Mouse (Mus musculus) heart, embryonic 14.5 days (tissue): ENCODE results near the gene Iqch. TPM values are rescaled to one million over a fixed set of nuclear protein-coding genes. Genes with fewer than 3 reads are reported as not detected.

ENCODE experiments used
- ATAC-seq: fragments of 200-750 bp; cut with Nextera tagmentation; 2 replicates; pipeline ENCODE4 v1.8.0; 2017; ENCODE audit warnings: low read depth, moderate TSS enrichment; ENCODE audit not compliant: insufficient number of reproducible peaks, insufficient read depth, low FRiP score
- H3K27ac ChIP-seq, 2 experiments: fragments of 200-500 bp in 1 of 2; fragments of 300-500 bp in 1 of 2; sonication (generic) in 1 of 2; replicated peaks in 1 of 2; 2 replicates each; pipeline ENCODE4 v1.5.1; 2012 to 2014; ENCODE audit warnings: low read depth in 2 of 2, low read length in 2 of 2, control low read depth in 1 of 2, mild to moderate bottlenecking in 1 of 2, mixed read lengths in 1 of 2; ENCODE audit not compliant: control insufficient read depth in 1 of 2, insufficient read depth in 1 of 2
- H3K27me3 ChIP-seq: fragments of 300-500 bp; sonication (generic); 2 replicates; pipeline ENCODE4 v1.6.1; 2014; ENCODE audit warnings: mild to moderate bottlenecking, low read length, control low read depth; ENCODE audit not compliant: control insufficient read depth, insufficient read depth
- H3K36me3 ChIP-seq: fragments of 300-500 bp; sonication (generic); 2 replicates; pipeline ENCODE4 v1.6.1; 2014; ENCODE audit warnings: mild to moderate bottlenecking, control low read depth, low read length, mixed read lengths; ENCODE audit not compliant: control insufficient read depth, insufficient read depth
- H3K4me1 ChIP-seq, 2 experiments: fragments of 200-500 bp in 1 of 2; fragments of 300-500 bp in 1 of 2; sonication (generic) in 1 of 2; 2 replicates each; pipeline ENCODE4 v1.6.1; 2012 to 2014; ENCODE audit warnings: low read length in 2 of 2, control low read depth in 1 of 2, mixed read lengths in 1 of 2; ENCODE audit not compliant: control insufficient read depth in 2 of 2, insufficient read depth in 2 of 2
- H3K4me2 ChIP-seq: fragments of 300-500 bp; sonication (generic); 2 replicates; pipeline ENCODE4 v1.6.1; 2014; ENCODE audit warnings: mild to moderate bottlenecking, low read length
- H3K4me3 ChIP-seq, 2 experiments: fragments of 200-500 bp in 1 of 2; fragments of 300-500 bp in 1 of 2; sonication (generic) in 1 of 2; 2 replicates each; pipeline ENCODE4 v1.5.1; 2012 to 2014; ENCODE audit warnings: low read length in 2 of 2, mild to moderate bottlenecking in 2 of 2, control low read depth in 1 of 2, low read depth in 1 of 2, moderate library complexity in 1 of 2; ENCODE audit not compliant: control insufficient read depth in 1 of 2, insufficient read depth in 1 of 2
- H3K9ac ChIP-seq: fragments of 300-500 bp; sonication (generic); 2 replicates; pipeline ENCODE4 v1.6.1; 2014; ENCODE audit warnings: mild to moderate bottlenecking, low read length
- H3K9me3 ChIP-seq: fragments of 300-500 bp; sonication (generic); 2 replicates; pipeline ENCODE4 v1.6.1; 2016; ENCODE audit warnings: low read length, control low read depth; ENCODE audit not compliant: control insufficient read depth
- WGBS: fragments of 180-500 bp; shearing (Covaris S2); extraction: QIAGEN DNeasy Blood & Tissue Kit; methylation state at CpG from one replicate; pipeline ENCODE4 v1.1.7; 2014; 5-methylcytosine and 5-hydroxymethylcytosine counted together
- polyA plus RNA-seq: library from polyadenylated mRNA; unstranded; fragments of >200 nt; fragmentation: Nextera tagmentation; extraction: Ambion mirVana; gene quantifications from 2 replicates; pipeline ENCODE4 v1.2.1, GENCODE M21; 2014

The Iqch gene
- polyA plus RNA-seq, 1 experiment from 2014 or later, result not detected

- Histone ChIP-seq H3K27ac (no peak overlapping the region), H3K4me1 (peaks cover 5 to 15% of the 10 kb centered on the region in 2 experiments; a peak in 3 of 4 replicates), H3K4me2 (peak overlapping the region; percentile 5; the same call in 1 of the 2 replicates), H3K4me3 (no peak overlapping the region), H3K9ac (no peak overlapping the region; the same call in 1 of the 2 replicates), H3K36me3 (no peaks in the 10 kb centered on the region), H3K9me3 (no peaks in the 10 kb centered on the region), H3K27me3 (no peaks in the 10 kb centered on the region)
- ATAC-seq, result no peak
- 61% methylated on average over 7 of the region's 7 CpGs for WGBS
These were observed 206.7 kb downstream of the Iqch start for GRCm38 (mm10) chr9:63395612-63396011.

- WGBS, result 56% methylated on average over 2 of the region's 2 CpGs
- no peak overlapping the region for H3K27ac ChIP-seq
- no peak for ATAC-seq
- H3K36me3 ChIP-seq, result no peaks in the 10 kb centered on the region
- no peak overlapping the region for H3K4me2 ChIP-seq
- H3K27me3 ChIP-seq, result no peaks in the 10 kb centered on the region
- no peak overlapping the region for H3K4me3 ChIP-seq
- H3K9me3 ChIP-seq, result no peaks in the 10 kb centered on the region
- peaks cover 2 to 6% of the 10 kb centered on the region in 2 experiments; a peak in 2 of 4 replicates for H3K4me1 ChIP-seq
- no peak overlapping the region for H3K9ac ChIP-seq
These were observed 211.0 kb downstream of the Iqch start for GRCm38 (mm10) chr9:63391307-63391706.

GRCm38 (mm10) chr9:63382761-63383160, 219.5 kb downstream of the Iqch start:
- Histone ChIP-seq H3K9me3 (no peaks in the 10 kb centered on the region), H3K4me3 (no peak overlapping the region), H3K27ac (no peak overlapping the region), H3K9ac (no peak overlapping the region), H3K27me3 (no peaks in the 10 kb centered on the region), H3K4me2 (no peak overlapping the region), H3K4me1 (no peaks in the 10 kb centered on the region), H3K36me3 (no peaks in the 10 kb centered on the region)
- WGBS, result 87% methylated on average over 4 of the region's 4 CpGs
- ATAC-seq, result no peak

GRCm38 (mm10) chr9:63380326-63380725, 222.0 kb downstream of the Iqch start:
- no peaks in the 10 kb centered on the region for H3K9me3 ChIP-seq
- H3K4me3 ChIP-seq, result no peak overlapping the region
- WGBS, result 74% methylated on average over 3 of the region's 3 CpGs
- peaks cover 9 to 18% of the 10 kb centered on the region in 2 experiments for H3K4me1 ChIP-seq
- ATAC-seq, result no peak
- H3K27ac ChIP-seq, result no peak overlapping the region
- no peaks in the 10 kb centered on the region for H3K36me3 ChIP-seq
- no peaks in the 10 kb centered on the region for H3K27me3 ChIP-seq
- no peak overlapping the region for H3K4me2 ChIP-seq
- no peak overlapping the region for H3K9ac ChIP-seq

GRCm38 (mm10) chr9:63378174-63378573, 224.1 kb downstream of the Iqch start:
- Histone ChIP-seq H3K4me1 (peaks cover 21 to 37% of the 10 kb centered on the region in 2 experiments), H3K36me3 (0 out of 2 replicates have a peak, but pooled peaks cover 9% of the 10 kb centered on the region), H3K4me3 (peak overlapping the region; percentile 70 to 72), H3K9me3 (no peaks in the 10 kb centered on the region), H3K4me2 (peak overlapping the region; percentile 84), H3K27me3 (no peaks in the 10 kb centered on the region), H3K9ac (peak overlapping the region; percentile 84), H3K27ac (peak overlapping the region; percentile 81 to 85)
- ATAC-seq, result no peak
- 19% methylated on average over 8 of the region's 8 CpGs for WGBS

- H3K4me3 ChIP-seq, result peak within 1 kb of the TSS; percentile 70 to 72
- peak within 1 kb of the TSS; percentile 84 for H3K9ac ChIP-seq
- no peaks in the 10 kb centered on the region for H3K9me3 ChIP-seq
- peak within 1 kb of the TSS; percentile 84 for H3K4me2 ChIP-seq
- 0 out of 2 replicates have a peak, but pooled peaks cover 9% of the 10 kb centered on the region for H3K36me3 ChIP-seq
- WGBS, result 1% methylated on average over 58 of the region's 58 CpGs
- H3K4me1 ChIP-seq, result peaks cover 22 to 44% of the 10 kb centered on the region in 2 experiments
- no peaks in the 10 kb centered on the region for H3K27me3 ChIP-seq
- ATAC-seq, result peak; percentile 90
- peak within 1 kb of the TSS; percentile 81 to 85 for H3K27ac ChIP-seq
These were observed 224.8 kb downstream of the Iqch start, which contains the start of gene Map2k5 for GRCm38 (mm10) chr9:63377270-63378142. Gene Map2k5 (minus strand): TSS chr9:63377902.

- no peak overlapping the region for H3K4me3 ChIP-seq
- H3K9me3 ChIP-seq, result no peaks in the 10 kb centered on the region
- H3K9ac ChIP-seq, result no peak overlapping the region
- WGBS, result 6% methylated on average over 2 of the region's 2 CpGs
- no peaks in the 10 kb centered on the region for H3K27me3 ChIP-seq
- peak overlapping the region; percentile 41 to 44; a peak in 2 of 4 replicates for H3K27ac ChIP-seq
- H3K4me1 ChIP-seq, result peaks cover 31 to 69% of the 10 kb centered on the region in 2 experiments
- ATAC-seq, result no peak
- H3K36me3 ChIP-seq, result peaks cover 35% of the 10 kb centered on the region
- 0 out of 2 replicates have a peak overlapping the region, but pooled peaks have one; percentile 13 for H3K4me2 ChIP-seq
These were observed 229.0 kb downstream of the Iqch start for GRCm38 (mm10) chr9:63373315-63373714.
